Mouse (Mus musculus) intestine, postnatal 0 days (tissue): ENCODE data around the gene Gdi1. TPM values are rescaled to one million over a fixed set of nuclear protein-coding genes. Genes with fewer than 3 reads are reported as not detected.

ENCODE experiments used
- ATAC-seq: fragments of 200-750 bp; cut with Nextera tagmentation; 2 replicates; pipeline ENCODE4 v1.8.0; 2017; ENCODE audit warnings: mild to moderate bottlenecking, moderate TSS enrichment, moderate library complexity
- H3K27ac ChIP-seq: fragments of 300-500 bp; sonication (generic); 2 replicates; pipeline ENCODE4 v1.5.1; 2014; ENCODE audit warnings: mild to moderate bottlenecking, low read depth, low read length, moderate library complexity
- H3K27me3 ChIP-seq: fragments of 300-500 bp; sonication (generic); replicated peaks from 2 replicates; pipeline ENCODE4 v1.6.1; 2014; ENCODE audit warnings: low read length, mixed read lengths; ENCODE audit not compliant: control insufficient read depth, insufficient read depth
- H3K36me3 ChIP-seq: fragments of 300-500 bp; sonication (generic); 2 replicates; pipeline ENCODE4 v1.6.1; 2014; ENCODE audit warnings: mild to moderate bottlenecking, moderate library complexity; ENCODE audit not compliant: control insufficient read depth, insufficient read depth
- H3K4me1 ChIP-seq: fragments of 300-500 bp; sonication (generic); replicated peaks from 2 replicates; pipeline ENCODE4 v1.6.1; 2014; ENCODE audit warnings: antibody characterized with exemption, low read length, mixed read lengths; ENCODE audit not compliant: control insufficient read depth, insufficient read depth
- H3K4me2 ChIP-seq: fragments of 300-500 bp; sonication (generic); replicated peaks from 2 replicates; pipeline ENCODE4 v1.6.1; 2014; ENCODE audit warnings: low read depth, mild to moderate bottlenecking, moderate library complexity
- H3K4me3 ChIP-seq: fragments of 300-500 bp; sonication (generic); 2 replicates; pipeline ENCODE4 v1.5.1; 2014; ENCODE audit warnings: low read depth, low read length
- H3K9ac ChIP-seq: fragments of 300-500 bp; sonication (generic); 2 replicates; pipeline ENCODE4 v1.6.1; 2014; ENCODE audit warnings: mild to moderate bottlenecking, low read depth, low read length
- H3K9me3 ChIP-seq: fragments of 300-500 bp; sonication (generic); 2 replicates; pipeline ENCODE4 v1.6.1; 2016; ENCODE audit warnings: mixed run types; ENCODE audit not compliant: control insufficient read depth
- CTCF ChIP-seq: sonication (generic); IDR thresholded peaks from 2 replicates; pipeline ENCODE4 v1.5.1; 2016; ENCODE audit warnings: low read depth, mild to moderate bottlenecking, control low read depth, antibody characterized with exemption, moderate library complexity
- WGBS: fragments of 180-500 bp; shearing (Covaris S2); extraction: QIAGEN DNeasy Blood & Tissue Kit; methylation state at CpG from one replicate; pipeline ENCODE4 v1.1.7; 2014; 5-methylcytosine and 5-hydroxymethylcytosine counted together
- polyA plus RNA-seq: library from polyadenylated mRNA; unstranded; fragments of >200 nt; fragmentation: Nextera tagmentation; extraction: Ambion mirVana; gene quantifications from 2 replicates; pipeline ENCODE4 v1.2.1, GENCODE M21; 2015

Gene Gdi1
- 63.9 and 72.4 TPM in 2 replicates for polyA plus RNA-seq

GRCm38 (mm10) chrX:74304867-74305700, at the start of gene Gdi1:
Gene Gdi1, plus strand, starts transcription at chrX:74304998.
- WGBS, result 20% methylated on average over 41 of the region's 41 CpGs
- peak within 1 kb of the TSS; percentile 65 for H3K9ac ChIP-seq

DNA sequence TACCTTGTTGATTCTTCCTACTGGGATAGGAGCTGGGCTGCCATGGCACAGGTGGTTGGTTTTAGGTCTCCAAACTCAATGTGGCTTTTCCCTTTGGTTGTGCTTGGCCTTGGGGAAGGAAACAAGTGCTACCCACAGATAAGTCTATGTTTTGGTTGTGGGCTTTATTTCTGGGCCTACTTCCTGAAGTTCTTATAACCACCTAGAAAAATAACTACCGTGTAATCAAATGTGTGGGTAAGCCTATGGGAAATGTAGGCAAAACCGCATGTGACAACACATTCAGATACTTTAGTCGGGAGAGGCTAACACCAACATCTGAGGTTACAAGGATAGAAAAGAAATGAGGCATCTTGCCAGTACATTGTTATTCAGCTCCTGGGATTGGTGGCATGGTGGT, 47.1 kb upstream of the Gdi1 start:
- Histone ChIP-seq H3K9me3 (no peaks in the 10 kb centered on the region), H3K27ac (no peak overlapping the region), H3K27me3 (no peaks in the 10 kb centered on the region), H3K4me3 (no peak overlapping the region), H3K9ac (no peak overlapping the region), H3K4me1 (no peaks in the 10 kb centered on the region), H3K4me2 (no peak overlapping the region), H3K36me3 (0 out of 2 replicates have a peak, but pooled peaks cover 5% of the 10 kb centered on the region)
- WGBS, result 92% methylated on average over 3 of the region's 3 CpGs
- TF ChIP-seq CTCF, result no peak
- no peak for ATAC-seq

More at GRCm38 (mm10) chrX:74304867-74305700, at the start of gene Gdi1:
- peak; percentile 90 for ATAC-seq
- Histone ChIP-seq H3K4me1 (no peaks in the 10 kb centered on the region), H3K9me3 (no peaks in the 10 kb centered on the region), H3K36me3 (0 out of 2 replicates have a peak, but pooled peaks cover 10% of the 10 kb centered on the region), H3K4me3 (peak within 1 kb of the TSS; percentile 52), H3K4me2 (peak within 1 kb of the TSS; percentile 63), H3K27ac (peak within 1 kb of the TSS; percentile 84), H3K27me3 (no peaks in the 10 kb centered on the region)
- peak; percentile 54 for TF ChIP-seq CTCF

- peak; percentile 31 for ATAC-seq
- peak overlapping the region; percentile 61 for H3K4me2 ChIP-seq
- no peak for TF ChIP-seq CTCF
- no peaks in the 10 kb centered on the region for H3K27me3 ChIP-seq
- H3K4me3 ChIP-seq, result peak overlapping the region; percentile 36
- WGBS, result 34% methylated on average over 3 of the region's 3 CpGs
- no peaks in the 10 kb centered on the region for H3K4me1 ChIP-seq
- peak overlapping the region; percentile 88 for H3K27ac ChIP-seq
- H3K9ac ChIP-seq, result peak overlapping the region; percentile 42; the same call in 1 of the 2 replicates
- H3K36me3 ChIP-seq, result peaks cover 3% of the 10 kb centered on the region; the same call in 1 of the 2 replicates
- no peaks in the 10 kb centered on the region for H3K9me3 ChIP-seq
Observed at GRCm38 (mm10) chrX:74269736-74270061, 35.1 kb upstream of the Gdi1 start.

DNA sequence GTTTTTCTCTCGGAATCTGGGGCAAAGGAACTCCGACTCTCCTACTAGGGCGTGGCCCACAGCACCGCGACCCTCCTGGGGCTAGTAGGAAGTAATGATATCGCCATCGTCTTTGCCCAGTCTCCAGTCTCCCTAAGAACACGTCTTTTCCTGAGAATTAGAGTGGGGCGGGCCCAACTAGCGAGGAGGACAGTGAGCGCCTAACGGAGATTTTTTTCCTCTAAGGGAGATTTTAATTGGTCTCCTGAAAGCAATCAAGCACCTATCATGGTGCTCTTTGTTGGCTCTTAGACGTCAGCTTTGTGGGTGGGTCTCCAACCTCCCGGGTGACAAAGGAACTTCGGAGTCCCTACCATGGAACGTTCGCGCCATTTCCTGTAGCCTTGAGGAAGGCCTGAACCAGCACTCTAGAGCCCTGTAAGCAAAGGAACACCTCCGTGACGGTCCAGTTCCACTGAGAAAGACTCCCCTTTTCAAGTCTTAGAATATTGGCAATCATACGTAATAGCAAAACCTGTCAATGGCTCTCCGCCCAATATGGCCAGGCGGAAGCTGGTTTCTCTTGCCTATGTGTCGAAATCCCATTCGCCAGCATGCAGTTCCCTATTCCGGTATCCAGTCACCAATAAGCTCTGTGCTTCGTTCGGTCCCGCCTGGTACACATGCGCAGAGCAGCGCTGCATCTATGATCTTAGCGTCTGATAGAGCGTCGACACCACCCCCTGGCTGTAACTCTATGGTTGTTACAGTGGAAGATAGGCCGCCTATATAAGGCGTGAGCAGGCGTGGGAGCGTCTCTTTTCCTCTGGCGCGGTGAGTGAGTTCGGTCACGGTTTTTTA, 34.5 kb upstream of the Gdi1 start, which contains the start of gene Rpl10:
Gene Rpl10 (plus strand): TSS at position 751 of the 840 bp plus-strand sequence.
- H3K9me3 ChIP-seq, result no peaks in the 10 kb centered on the region
- H3K4me2 ChIP-seq, result peak within 1 kb of the TSS; percentile 61
- ATAC-seq, result peak; percentile 95
- WGBS, result 20% methylated on average over 42 of the region's 42 CpGs
- H3K27me3 ChIP-seq, result no peaks in the 10 kb centered on the region
- H3K4me1 ChIP-seq, result no peaks in the 10 kb centered on the region
- peak within 1 kb of the TSS; percentile 57 for H3K9ac ChIP-seq
- H3K27ac ChIP-seq, result peak within 1 kb of the TSS; percentile 88
- peak; percentile 65 for TF ChIP-seq CTCF
- peak within 1 kb of the TSS; percentile 56 for H3K4me3 ChIP-seq
- peaks cover 3% of the 10 kb centered on the region; the same call in 1 of the 2 replicates for H3K36me3 ChIP-seq

DNA sequence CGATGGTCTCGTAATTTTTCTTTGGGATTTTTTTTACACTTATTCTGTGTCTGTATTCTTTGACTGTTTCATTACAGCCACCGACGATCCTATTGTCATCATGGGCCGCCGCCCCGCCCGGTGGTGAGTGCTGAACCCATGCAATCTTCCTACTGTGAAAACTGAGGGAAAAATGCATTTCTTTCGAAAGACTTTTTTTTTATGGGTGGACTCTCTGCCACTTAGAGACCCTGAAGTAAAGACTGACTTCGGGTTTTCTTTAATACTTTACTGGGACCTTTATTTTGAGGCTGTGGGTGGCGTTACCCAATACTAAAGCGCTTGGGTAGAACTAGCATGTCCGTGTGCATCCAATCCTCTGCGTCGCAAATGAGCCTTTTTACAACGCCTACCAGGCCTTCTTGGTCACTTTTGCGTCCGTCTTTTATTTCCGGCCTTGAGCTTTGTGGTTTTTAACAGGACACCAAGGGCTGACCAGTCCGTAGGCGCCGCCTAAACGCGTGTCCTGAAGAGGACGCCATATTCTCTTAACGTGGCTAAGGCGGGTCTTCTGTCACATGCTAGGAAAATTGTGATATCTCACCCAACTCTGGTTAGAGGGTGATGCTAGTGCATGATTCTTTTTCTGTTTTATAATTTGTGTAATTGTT, 33.8 kb upstream of the Gdi1 start:
- TF ChIP-seq CTCF, result 0 out of 2 replicates have a peak, but pooled peaks have one; percentile 19
- H3K27me3 ChIP-seq, result no peaks in the 10 kb centered on the region
- H3K36me3 ChIP-seq, result peaks cover 3% of the 10 kb centered on the region; the same call in 1 of the 2 replicates
- 20% methylated on average over 27 of the region's 27 CpGs for WGBS
- H3K4me2 ChIP-seq, result peak overlapping the region; percentile 59
- peak overlapping the region; percentile 52 for H3K27ac ChIP-seq
- ATAC-seq, result no peak
- H3K9me3 ChIP-seq, result no peaks in the 10 kb centered on the region
- peak overlapping the region; percentile 56 for H3K4me3 ChIP-seq
- no peaks in the 10 kb centered on the region for H3K4me1 ChIP-seq
- peak overlapping the region; percentile 57 for H3K9ac ChIP-seq
